Mouse (Mus musculus) heart, embryonic 13.5 days (tissue): ENCODE measurements around the gene Slc30a3. TPM values are rescaled to one million over a fixed set of nuclear protein-coding genes. Genes with fewer than 3 reads are reported as not detected.

Experiments used
- ATAC-seq: fragments of 200-750 bp; cut with Nextera tagmentation; 2 replicates; pipeline ENCODE4 v1.8.0; 2017; ENCODE audit warnings: moderate TSS enrichment; ENCODE audit not compliant: insufficient number of reproducible peaks, low FRiP score, low TSS enrichment; ENCODE audit errors: extremely low read depth
- H3K27ac ChIP-seq: fragments of 300-500 bp; sonication (generic); replicated peaks from 2 replicates; pipeline ENCODE4 v1.5.1; 2015; ENCODE audit warnings: moderate library complexity, mild to moderate bottlenecking, inconsistent platforms
- H3K27me3 ChIP-seq: fragments of 300-500 bp; sonication (generic); replicated peaks from 2 replicates; pipeline ENCODE4 v1.6.1; 2015; ENCODE audit warnings: mild to moderate bottlenecking, inconsistent platforms
- H3K36me3 ChIP-seq: fragments of 300-500 bp; sonication (generic); 2 replicates; pipeline ENCODE4 v1.6.1; 2015; ENCODE audit warnings: mild to moderate bottlenecking, inconsistent platforms
- H3K4me1 ChIP-seq: fragments of 300-500 bp; sonication (generic); 2 replicates; pipeline ENCODE4 v1.6.1; 2015; ENCODE audit warnings: inconsistent platforms
- H3K4me2 ChIP-seq: fragments of 300-500 bp; sonication (generic); 2 replicates; pipeline ENCODE4 v1.6.1; 2015; ENCODE audit warnings: inconsistent platforms, mild to moderate bottlenecking, moderate library complexity
- H3K4me3 ChIP-seq: fragments of 300-500 bp; sonication (generic); 2 replicates; pipeline ENCODE4 v1.5.1; 2015; ENCODE audit warnings: moderate library complexity, mild to moderate bottlenecking, inconsistent platforms
- H3K9ac ChIP-seq: fragments of 300-500 bp; sonication (generic); 2 replicates; pipeline ENCODE4 v1.6.1; 2015; ENCODE audit warnings: inconsistent platforms, mild to moderate bottlenecking, moderate library complexity
- H3K9me3 ChIP-seq: fragments of 300-500 bp; sonication (generic); 2 replicates; pipeline ENCODE4 v1.6.1; 2016; ENCODE audit warnings: inconsistent platforms
- WGBS: fragments of 180-500 bp; shearing (Covaris S2); methylation state at CpG from one replicate; pipeline ENCODE4 v1.1.7; 2015; ENCODE audit warnings: mixed read lengths; 5-methylcytosine and 5-hydroxymethylcytosine counted together
- polyA plus RNA-seq: library from polyadenylated mRNA; unstranded; fragments of >200 nt; fragmentation: Nextera tagmentation; extraction: Ambion mirVana; gene quantifications from 2 replicates; pipeline ENCODE4 v1.2.1, GENCODE M21; 2015

Gene Slc30a3
- polyA plus RNA-seq, 1 experiment from 2014 or later: 0.21 TPM

- ATAC-seq: no peak
- Histone ChIP-seq H3K9ac (no peak overlapping the region), H3K36me3 (no peaks in the 10 kb centered on the region), H3K9me3 (no peaks in the 10 kb centered on the region), H3K27me3 (peaks cover 4% of the 10 kb centered on the region; the same call in 1 of the 2 replicates), H3K27ac (no peak overlapping the region), H3K4me1 (peaks cover 6% of the 10 kb centered on the region; the same call in 1 of the 2 replicates), H3K4me3 (no peak overlapping the region), H3K4me2 (no peak overlapping the region)
- 73% methylated on average over 8 of the region's 8 CpGs for WGBS
Measured at GRCm38 (mm10) chr5:31121111-31121510, 13.1 kb upstream of the Slc30a3 start.

DNA sequence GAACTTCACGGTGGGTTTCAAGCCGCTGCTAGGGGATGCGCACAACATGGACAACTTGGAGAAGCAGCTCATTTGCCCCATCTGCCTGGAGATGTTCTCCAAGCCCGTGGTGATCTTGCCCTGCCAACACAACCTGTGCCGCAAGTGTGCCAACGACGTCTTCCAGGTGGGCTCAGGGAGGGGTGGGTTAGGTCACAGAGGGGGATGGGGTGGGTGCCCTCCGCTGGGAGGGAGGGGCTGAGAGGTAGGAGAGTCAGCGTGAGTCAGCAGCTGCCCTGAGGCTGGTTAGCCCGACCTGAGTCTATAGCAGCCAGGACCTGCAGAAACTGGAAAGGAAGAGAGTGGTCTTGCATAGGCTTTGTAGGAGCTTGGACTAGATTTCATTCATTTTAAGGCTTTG is 8.9 kb upstream of the Slc30a3 start:
- 18% methylated on average over 10 of the region's 10 CpGs for WGBS
- no peak for ATAC-seq
- no peaks in the 10 kb centered on the region for H3K36me3 ChIP-seq
- H3K4me2 ChIP-seq: peak overlapping the region; percentile 63
- H3K9ac ChIP-seq: peak overlapping the region; percentile 73
- H3K9me3 ChIP-seq: no peaks in the 10 kb centered on the region
- peaks cover 6% of the 10 kb centered on the region; the same call in 1 of the 2 replicates for H3K4me1 ChIP-seq
- H3K4me3 ChIP-seq: peak overlapping the region; percentile 42
- peaks cover 4% of the 10 kb centered on the region; the same call in 1 of the 2 replicates for H3K27me3 ChIP-seq
- H3K27ac ChIP-seq: peak overlapping the region; percentile 75

- H3K27ac ChIP-seq: peak within 1 kb of the TSS; percentile 75
- peaks cover 6% of the 10 kb centered on the region; the same call in 1 of the 2 replicates for H3K4me1 ChIP-seq
- 14% methylated on average over 3 of the region's 3 CpGs for WGBS
- H3K4me2 ChIP-seq: peak within 1 kb of the TSS; percentile 63
- no peaks in the 10 kb centered on the region for H3K9me3 ChIP-seq
- no peaks in the 10 kb centered on the region for H3K36me3 ChIP-seq
- H3K4me3 ChIP-seq: peak within 1 kb of the TSS; percentile 42
- H3K9ac ChIP-seq: peak within 1 kb of the TSS; percentile 73
- H3K27me3 ChIP-seq: peaks cover 4% of the 10 kb centered on the region; the same call in 1 of the 2 replicates
- no peak; the same call in 1 of the 2 replicates for ATAC-seq
Measured at GRCm38 (mm10) chr5:31116354-31116753, 8.3 kb upstream of the Slc30a3 start, which contains the start of gene Trim54. TSS of gene Trim54 (plus strand) at chr5:31116712.

- no peak for ATAC-seq
- Histone ChIP-seq H3K36me3 (no peaks in the 10 kb centered on the region), H3K27ac (no peak overlapping the region), H3K27me3 (no peaks in the 10 kb centered on the region; the same call in 1 of the 2 replicates), H3K4me1 (no peaks in the 10 kb centered on the region), H3K4me3 (no peak overlapping the region), H3K9me3 (no peaks in the 10 kb centered on the region), H3K4me2 (no peak overlapping the region), H3K9ac (no peak overlapping the region)
- WGBS: 23% methylated on average over 7 of the region's 7 CpGs
Measured at GRCm38 (mm10) chr5:31110781-31111180, 2.7 kb upstream of the Slc30a3 start.

- Histone ChIP-seq H3K27ac (no peak within 1 kb of the TSS), H3K36me3 (no peaks in the 10 kb centered on the region), H3K27me3 (peaks cover 13% of the 10 kb centered on the region), H3K4me3 (no peak within 1 kb of the TSS), H3K9me3 (no peaks in the 10 kb centered on the region), H3K4me1 (no peaks in the 10 kb centered on the region), H3K4me2 (no peak within 1 kb of the TSS), H3K9ac (no peak within 1 kb of the TSS)
- 74% methylated on average over 9 of the region's 9 CpGs for WGBS
- ATAC-seq: no peak
Measured at GRCm38 (mm10) chr5:31105814-31106335, 2.2 kb downstream of the Slc30a3 start, which contains the start of gene Dnajc5g. TSS of gene Dnajc5g (plus strand) at chr5:31106285.

DNA sequence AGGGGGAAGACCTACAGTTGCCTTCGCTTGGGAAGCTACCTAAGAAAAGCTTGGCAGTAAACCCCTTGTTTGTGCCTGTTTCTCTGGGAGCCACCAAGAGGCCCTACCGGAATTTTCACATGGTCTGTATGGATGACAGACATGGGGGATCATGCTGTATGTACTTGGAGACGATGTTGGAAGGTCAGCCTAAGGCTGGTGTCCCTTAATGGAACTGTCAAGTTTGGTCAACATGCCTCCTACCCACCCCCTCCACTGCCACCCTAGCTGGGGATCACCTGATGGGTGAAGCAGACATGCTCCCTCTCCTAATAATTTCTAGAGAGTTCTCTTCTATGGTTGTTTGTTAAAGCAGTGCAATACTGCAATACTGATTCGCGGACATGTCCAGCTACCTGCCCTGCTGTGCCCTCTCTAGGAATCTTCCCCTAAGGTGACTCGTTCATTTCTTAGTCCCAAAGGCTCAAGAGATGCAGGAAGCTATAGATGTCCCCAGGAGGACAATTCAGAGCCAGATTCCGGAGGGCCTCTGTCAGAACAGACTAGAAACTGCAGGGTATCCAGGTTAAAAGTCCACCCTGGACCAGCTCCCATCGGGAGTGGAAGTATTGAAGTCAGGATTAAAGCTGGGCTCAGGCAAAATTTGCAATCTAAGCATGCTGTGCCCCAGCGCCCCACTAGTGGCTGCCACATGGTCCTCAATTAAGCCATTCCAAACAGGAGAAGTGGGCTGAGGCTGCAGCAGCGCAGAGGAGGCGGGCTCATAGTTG is 12.1 kb downstream of the Slc30a3 start:
- Histone ChIP-seq H3K36me3 (no peaks in the 10 kb centered on the region), H3K4me3 (peak overlapping the region; percentile 49), H3K27me3 (peaks cover 88% of the 10 kb centered on the region), H3K9ac (0 out of 2 replicates have a peak overlapping the region, but pooled peaks have one; percentile 55), H3K27ac (no peak overlapping the region), H3K4me1 (peaks cover 40% of the 10 kb centered on the region), H3K4me2 (peak overlapping the region; percentile 74), H3K9me3 (no peaks in the 10 kb centered on the region)
- WGBS: 31% methylated on average over 11 of the region's 11 CpGs
- no peak for ATAC-seq

DNA sequence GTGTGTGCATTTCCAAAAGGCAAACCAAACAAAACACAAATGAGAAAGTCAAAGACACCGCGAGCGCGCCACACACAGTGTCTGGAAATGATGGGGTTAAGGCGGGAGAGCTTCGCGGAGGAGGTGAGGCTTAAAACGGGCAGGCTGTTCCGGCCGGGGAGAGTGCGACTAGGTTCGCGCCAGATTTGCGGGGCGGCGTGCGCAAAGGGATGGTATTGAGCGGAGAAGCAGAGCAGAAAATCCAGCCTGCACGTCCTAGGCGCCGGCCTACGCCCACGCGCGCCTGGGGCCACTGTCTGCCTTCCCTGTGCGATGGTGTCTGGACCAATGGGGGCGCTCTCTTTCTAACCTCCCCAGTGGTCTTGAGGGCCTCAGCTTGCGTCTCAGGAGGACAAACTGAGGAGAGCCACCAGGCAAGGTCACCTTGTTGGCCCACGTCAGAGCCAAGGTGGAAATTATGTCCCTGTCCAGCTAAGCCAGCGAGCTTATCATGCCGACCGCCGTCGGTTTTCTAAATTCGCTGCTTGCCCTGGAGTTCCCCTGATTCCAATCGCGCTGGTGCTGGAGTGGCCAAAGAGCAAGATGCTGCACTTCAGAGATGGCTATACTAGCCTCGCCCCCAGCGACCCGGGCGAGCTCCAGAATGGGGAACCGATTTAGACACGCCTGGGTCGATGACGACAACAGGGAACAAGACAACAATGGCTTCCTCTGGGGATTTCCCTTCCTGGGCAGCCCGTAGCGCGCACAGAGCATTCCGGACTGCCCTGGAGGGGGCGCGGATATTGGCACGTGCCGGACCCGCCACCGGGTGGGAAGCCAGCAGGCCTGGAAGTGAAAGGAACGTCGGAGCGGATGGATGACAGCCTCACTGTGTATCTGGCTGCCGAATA is 13.0 kb downstream of the Slc30a3 start:
- ATAC-seq: peak; percentile 16; the same call in 1 of the 2 replicates
- H3K27ac ChIP-seq: no peak overlapping the region
- H3K27me3 ChIP-seq: peaks cover 97% of the 10 kb centered on the region
- under 1% methylated on average over 59 of the region's 59 CpGs for WGBS
- H3K9me3 ChIP-seq: no peaks in the 10 kb centered on the region
- peak overlapping the region; percentile 74 for H3K4me2 ChIP-seq
- peak overlapping the region; percentile 55 for H3K9ac ChIP-seq
- H3K36me3 ChIP-seq: no peaks in the 10 kb centered on the region
- H3K4me3 ChIP-seq: peak overlapping the region; percentile 49
- H3K4me1 ChIP-seq: peaks cover 40% of the 10 kb centered on the region

DNA sequence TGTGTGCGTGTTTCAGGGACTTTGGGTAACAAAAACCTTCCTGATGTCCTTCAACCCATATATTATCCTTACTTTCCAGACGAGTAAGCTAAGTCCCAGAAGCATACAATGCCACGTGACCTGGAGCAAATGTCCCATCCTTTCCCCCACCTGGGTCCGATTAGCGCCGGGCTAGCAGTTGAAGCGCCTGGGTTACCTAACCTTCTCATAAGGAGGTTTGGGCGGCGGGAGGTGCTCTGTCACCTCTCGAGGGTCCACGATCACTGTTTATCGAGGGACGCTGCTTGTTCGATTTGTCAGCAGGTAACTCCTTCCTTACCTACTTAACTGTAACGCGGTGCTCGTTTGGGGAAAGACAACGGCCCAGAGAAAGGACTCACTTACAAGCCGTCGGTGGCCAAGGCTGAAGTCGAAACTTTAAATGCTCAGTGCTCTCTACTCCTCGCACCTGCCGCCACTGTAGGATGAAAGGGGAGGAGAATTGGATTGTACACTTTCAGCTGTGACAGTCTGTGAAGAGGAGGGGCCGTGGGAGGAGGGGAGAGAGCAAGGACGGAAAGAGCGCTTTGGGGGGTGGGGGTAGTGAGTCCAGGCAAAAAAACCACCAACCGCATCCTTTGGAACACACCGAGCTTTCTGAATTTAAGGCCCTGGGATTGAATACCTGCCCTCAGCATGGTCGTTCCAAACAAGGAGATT is 13.8 kb downstream of the Slc30a3 start:
- no peaks in the 10 kb centered on the region for H3K36me3 ChIP-seq
- H3K4me3 ChIP-seq: peak overlapping the region; percentile 49
- H3K4me1 ChIP-seq: peaks cover 40% of the 10 kb centered on the region
- H3K9me3 ChIP-seq: no peaks in the 10 kb centered on the region
- WGBS: 5% methylated on average over 29 of the region's 29 CpGs
- no peak overlapping the region for H3K27ac ChIP-seq
- H3K4me2 ChIP-seq: peak overlapping the region; percentile 74
- peaks cover 100% of the 10 kb centered on the region for H3K27me3 ChIP-seq
- no peak for ATAC-seq
- H3K9ac ChIP-seq: peak overlapping the region; percentile 55

- Histone ChIP-seq H3K9me3 (no peaks in the 10 kb centered on the region), H3K27me3 (peaks cover 100% of the 10 kb centered on the region), H3K9ac (peak overlapping the region; percentile 73), H3K4me2 (peak overlapping the region; percentile 74), H3K4me3 (peak overlapping the region; percentile 49), H3K27ac (no peak overlapping the region), H3K4me1 (peaks cover 40% of the 10 kb centered on the region), H3K36me3 (no peaks in the 10 kb centered on the region)
- peak; percentile 15 for ATAC-seq
- 1% methylated on average over 53 of the region's 54 CpGs for whole genome bisulfite sequencing
Measured at GRCm38 (mm10) chr5:31093151-31094041, 14.6 kb downstream of the Slc30a3 start.
